Mouse (Mus musculus) yolk sac, embryonic 10.5 days (tissue): ENCODE data around the gene Vmn2r120.
"Not testable (repeated sequence)": the region's sequence is repeated elsewhere in the genome, so short reads cannot be mapped to it uniquely, and the experiment has no call there.

Source experiments
- DNase-seq: peaks from one replicate; pipeline ENCODE4 v3.0.0-alpha.2; 2017; ENCODE audit warnings: low spot score

The Vmn2r120 gene

GRCm38 (mm10) chr17:57545405-57545804, at the start of gene Vmn2r120:
Vmn2r120 (minus strand) TSS chr17:57545505.
- no peak for DNase-seq

GRCm38 (mm10) chr17:57587273-57587672, 42.0 kb upstream of the Vmn2r120 start:
- not testable (repeated sequence) for DNase-seq

- DNase-seq, result no peak
Measured at GRCm38 (mm10) chr17:57574075-57574705, 28.9 kb upstream of the Vmn2r120 start.
